Mouse (Mus musculus) brown adipose tissue, adult 24 weeks (tissue): ENCODE data around the gene Dnajb4. TPM values are rescaled to one million over a fixed set of nuclear protein-coding genes. Genes with fewer than 3 reads are reported as not detected.

ENCODE experiments used
- polyA plus RNA-seq: library from polyadenylated mRNA; stranded (reverse); fragments of >200 nt; gene quantifications from 2 replicates; pipeline ENCODE4 v1.2.4, GENCODE M21; 2012; ENCODE audit not compliant: missing spikeins, insufficient read depth, insufficient read length

Gene Dnajb4
- polyA plus RNA-seq, 1 experiment, result 40.7 TPM

Other genes starting within 250 kb of the Dnajb4 start
- gene Gipc2, start 44.1 kb downstream of the Dnajb4 start, polyA plus RNA-seq, result not detected in 2 replicates
- gene Fubp1, start 120 bp upstream of the Dnajb4 start, polyA plus RNA-seq, result 26.9 and 63.5 TPM in 2 replicates
- 10.4 and 16.4 TPM in 2 replicates for gene Nexn, start 56.0 kb upstream of the Dnajb4 start, polyA plus RNA-seq
- 1.7 and 3.4 TPM in 2 replicates for gene Miga1, start 130.1 kb upstream of the Dnajb4 start, polyA plus RNA-seq
- gene Usp33, start 136.2 kb upstream of the Dnajb4 start, polyA plus RNA-seq, result 21.6 and 24.1 TPM in 2 replicates
- 13.0 and 15.2 TPM in 2 replicates for gene Zzz3, start 185.2 kb upstream of the Dnajb4 start, polyA plus RNA-seq